Mouse (Mus musculus): Measurements from ENCODE around the gene Atcay.

The Atcay gene

GRCm38 (mm10) chr10:81230438-81231332 lies at the start of gene Atcay:
TSS of gene Atcay (minus strand) at chr10:81230833.
- DNase-seq (ENCODE audit: low spot score), result no peak

- DNase-seq (ENCODE audit: low spot score), result no peak
Observed at GRCm38 (mm10) chr10:81279496-81279895, 48.9 kb upstream of the Atcay start.

GRCm38 (mm10) chr10:81277676-81278075 lies 47.0 kb upstream of the Atcay start:
- no peak for DNase-seq (ENCODE audit: low spot score)

- no peak for DNase-seq (ENCODE audit: low spot score)
Observed at GRCm38 (mm10) chr10:81273842-81274241, 43.2 kb upstream of the Atcay start.

- DNase-seq (ENCODE audit: low spot score), result no peak
Observed at GRCm38 (mm10) chr10:81272356-81272755, 41.7 kb upstream of the Atcay start.

- no peak for DNase-seq (ENCODE audit: low spot score)
Observed at GRCm38 (mm10) chr10:81268643-81269412, 38.2 kb upstream of the Atcay start.

GRCm38 (mm10) chr10:81268056-81268455 lies 37.4 kb upstream of the Atcay start:
- peak; percentile 74 for DNase-seq (ENCODE audit: low spot score)

- peak; percentile 96 for DNase-seq (ENCODE audit: low spot score)
Observed at GRCm38 (mm10) chr10:81266211-81267105, 35.8 kb upstream of the Atcay start, which contains the start of the genes Mrpl54 and Apba3. TSS of gene Mrpl54 (minus strand) at chr10:81266934. TSS of gene Apba3 (plus strand) at chr10:81266960.

GRCm38 (mm10) chr10:81265540-81265939 lies 34.9 kb upstream of the Atcay start:
- no peak for DNase-seq (ENCODE audit: low spot score)

- DNase-seq (ENCODE audit: low spot score), result no peak
Observed at GRCm38 (mm10) chr10:81261025-81261424, 30.4 kb upstream of the Atcay start.

GRCm38 (mm10) chr10:81259225-81259884 lies 28.7 kb upstream of the Atcay start:
- no peak for DNase-seq (ENCODE audit: low spot score)

GRCm38 (mm10) chr10:81257158-81258039 lies 26.8 kb upstream of the Atcay start:
- no peak for DNase-seq (ENCODE audit: low spot score)

- no peak for DNase-seq (ENCODE audit: low spot score)
Observed at GRCm38 (mm10) chr10:81254886-81255285, 24.3 kb upstream of the Atcay start.

- DNase-seq (ENCODE audit: low spot score), result no peak
Observed at GRCm38 (mm10) chr10:81252424-81253419, 22.1 kb upstream of the Atcay start, which contains the start of gene Matk. TSS of gene Matk (plus strand) at chr10:81252935.

GRCm38 (mm10) chr10:81249442-81249841 lies 18.8 kb upstream of the Atcay start:
- DNase-seq (ENCODE audit: low spot score), result no peak

- DNase-seq (ENCODE audit: low spot score), result no peak
Observed at GRCm38 (mm10) chr10:81247804-81248203, 17.2 kb upstream of the Atcay start.

GRCm38 (mm10) chr10:81245166-81245565 lies 14.5 kb upstream of the Atcay start:
- no peak for DNase-seq (ENCODE audit: low spot score)

- peak; percentile 46 for DNase-seq (ENCODE audit: low spot score)
Observed at GRCm38 (mm10) chr10:81244595-81244994, 14.0 kb upstream of the Atcay start.

GRCm38 (mm10) chr10:81244146-81244545 lies 13.5 kb upstream of the Atcay start:
- no peak for DNase-seq (ENCODE audit: low spot score)
